Mouse (Mus musculus): ENCODE measurements around the gene Rmnd5a.

- no peak for TF ChIP-seq CTCF (IDR thresholded peaks at IDR 0.05; ENCODE audit: extremely low read depth, insufficient read depth, low read length)
- TF ChIP-seq POLR2A (IDR thresholded peaks at IDR 0.05; ENCODE audit: extremely low read depth, insufficient read depth, low read length) = no peak
These were observed 17.6 kb upstream of the Rmnd5a start for GRCm38 (mm10) chr6:71457956-71458608.
